Mouse (Mus musculus): Measurements from ENCODE around the gene Polr2l. TPM values are rescaled to one million over a fixed set of nuclear protein-coding genes. Genes with fewer than 3 reads are reported as not detected.

Polr2l gene
- polyA plus RNA-seq, 1 experiment from 2014 or later: 60.7 TPM

GRCm38 (mm10) chr7:141508160-141508559, 33.2 kb upstream of the Polr2l start:
- no peaks in the 10 kb centered on the region; the same call in 1 of the 2 replicates for H3K36me3 ChIP-seq (ENCODE audit: control insufficient read depth, insufficient read depth)
- H3K4me2 ChIP-seq (ENCODE audit: low read length): no peak overlapping the region
- H3K9me3 ChIP-seq (ENCODE audit: control insufficient read depth, low read length): no peaks in the 10 kb centered on the region
- no peak for ATAC-seq
- H3K9ac ChIP-seq (replicated peaks; ENCODE audit: low read depth, low read length): no peak overlapping the region
- H3K27ac ChIP-seq (ENCODE audit: low read length): no peak overlapping the region
- H3K27me3 ChIP-seq (replicated peaks; ENCODE audit: control insufficient read depth, insufficient read depth, low read length): no peaks in the 10 kb centered on the region
- no peaks in the 10 kb centered on the region for H3K4me1 ChIP-seq (replicated peaks; ENCODE audit: control insufficient read depth, insufficient read depth, low read length)
- H3K4me3 ChIP-seq (replicated peaks; ENCODE audit: low read length): no peak overlapping the region

GRCm38 (mm10) chr7:141506278-141506677, 31.3 kb upstream of the Polr2l start:
- Histone ChIP-seq H3K9ac (replicated peaks; ENCODE audit: low read depth, low read length) (no peak overlapping the region), H3K36me3 (ENCODE audit: control insufficient read depth, insufficient read depth) (no peaks in the 10 kb centered on the region; the same call in 1 of the 2 replicates), H3K27ac (ENCODE audit: low read length) (no peak overlapping the region), H3K9me3 (ENCODE audit: control insufficient read depth, low read length) (no peaks in the 10 kb centered on the region), H3K4me1 (replicated peaks; ENCODE audit: control insufficient read depth, insufficient read depth, low read length) (no peaks in the 10 kb centered on the region), H3K4me3 (replicated peaks; ENCODE audit: low read length) (no peak overlapping the region), H3K27me3 (replicated peaks; ENCODE audit: control insufficient read depth, insufficient read depth, low read length) (no peaks in the 10 kb centered on the region), H3K4me2 (ENCODE audit: low read length) (no peak overlapping the region)
- no peak for ATAC-seq
- 81% methylated on average over 2 of the region's 2 CpGs for WGBS

GRCm38 (mm10) chr7:141502556-141502905, 27.6 kb upstream of the Polr2l start:
- Histone ChIP-seq H3K4me2 (ENCODE audit: low read length) (no peak overlapping the region), H3K27ac (ENCODE audit: low read length) (no peak overlapping the region), H3K27me3 (replicated peaks; ENCODE audit: control insufficient read depth, insufficient read depth, low read length) (no peaks in the 10 kb centered on the region), H3K9ac (replicated peaks; ENCODE audit: low read depth, low read length) (no peak overlapping the region), H3K36me3 (ENCODE audit: control insufficient read depth, insufficient read depth) (peaks cover 2% of the 10 kb centered on the region; the same call in 1 of the 2 replicates), H3K4me3 (replicated peaks; ENCODE audit: low read length) (no peak overlapping the region), H3K4me1 (replicated peaks; ENCODE audit: control insufficient read depth, insufficient read depth, low read length) (no peaks in the 10 kb centered on the region), H3K9me3 (ENCODE audit: control insufficient read depth, low read length) (no peaks in the 10 kb centered on the region)
- 91% methylated on average over 5 of the region's 5 CpGs for WGBS
- ATAC-seq: no peak

GRCm38 (mm10) chr7:141501820-141502555, 27.1 kb upstream of the Polr2l start:
- H3K4me1 ChIP-seq (replicated peaks; ENCODE audit: control insufficient read depth, insufficient read depth, low read length): no peaks in the 10 kb centered on the region
- WGBS: 88% methylated on average over 7 of the region's 7 CpGs
- H3K4me2 ChIP-seq (ENCODE audit: low read length): no peak overlapping the region
- H3K4me3 ChIP-seq (replicated peaks; ENCODE audit: low read length): no peak overlapping the region
- no peaks in the 10 kb centered on the region for H3K27me3 ChIP-seq (replicated peaks; ENCODE audit: control insufficient read depth, insufficient read depth, low read length)
- H3K9ac ChIP-seq (replicated peaks; ENCODE audit: low read depth, low read length): no peak overlapping the region
- ATAC-seq: no peak
- no peaks in the 10 kb centered on the region for H3K9me3 ChIP-seq (ENCODE audit: control insufficient read depth, low read length)
- H3K27ac ChIP-seq (ENCODE audit: low read length): no peak overlapping the region
- H3K36me3 ChIP-seq (ENCODE audit: control insufficient read depth, insufficient read depth): peaks cover 2% of the 10 kb centered on the region; the same call in 1 of the 2 replicates

- Histone ChIP-seq H3K27ac (ENCODE audit: low read length) (no peak overlapping the region), H3K9ac (replicated peaks; ENCODE audit: low read depth, low read length) (no peak overlapping the region), H3K36me3 (ENCODE audit: control insufficient read depth, insufficient read depth) (peaks cover 2% of the 10 kb centered on the region; the same call in 1 of the 2 replicates), H3K4me3 (replicated peaks; ENCODE audit: low read length) (no peak overlapping the region), H3K4me2 (ENCODE audit: low read length) (no peak overlapping the region), H3K27me3 (replicated peaks; ENCODE audit: control insufficient read depth, insufficient read depth, low read length) (no peaks in the 10 kb centered on the region), H3K9me3 (ENCODE audit: control insufficient read depth, low read length) (no peaks in the 10 kb centered on the region), H3K4me1 (replicated peaks; ENCODE audit: control insufficient read depth, insufficient read depth, low read length) (no peaks in the 10 kb centered on the region)
- 95% methylated on average over 3 of the region's 3 CpGs for WGBS
- ATAC-seq: no peak
Observed at GRCm38 (mm10) chr7:141497600-141497999, 22.7 kb upstream of the Polr2l start.

GRCm38 (mm10) chr7:141495940-141496339, 21.0 kb upstream of the Polr2l start:
- no peak overlapping the region for H3K4me3 ChIP-seq (replicated peaks; ENCODE audit: low read length)
- no peak overlapping the region for H3K27ac ChIP-seq (ENCODE audit: low read length)
- no peak overlapping the region for H3K4me2 ChIP-seq (ENCODE audit: low read length)
- ATAC-seq: no peak
- no peaks in the 10 kb centered on the region for H3K27me3 ChIP-seq (replicated peaks; ENCODE audit: control insufficient read depth, insufficient read depth, low read length)
- WGBS: 87% methylated on average over 4 of the region's 4 CpGs
- H3K9me3 ChIP-seq (ENCODE audit: control insufficient read depth, low read length): no peaks in the 10 kb centered on the region
- no peaks in the 10 kb centered on the region for H3K4me1 ChIP-seq (replicated peaks; ENCODE audit: control insufficient read depth, insufficient read depth, low read length)
- no peak overlapping the region for H3K9ac ChIP-seq (replicated peaks; ENCODE audit: low read depth, low read length)
- H3K36me3 ChIP-seq (ENCODE audit: control insufficient read depth, insufficient read depth): peaks cover 2% of the 10 kb centered on the region; the same call in 1 of the 2 replicates

- Histone ChIP-seq H3K27ac (ENCODE audit: low read length) (no peak overlapping the region), H3K27me3 (replicated peaks; ENCODE audit: control insufficient read depth, insufficient read depth, low read length) (no peaks in the 10 kb centered on the region), H3K9ac (replicated peaks; ENCODE audit: low read depth, low read length) (no peak overlapping the region), H3K9me3 (ENCODE audit: control insufficient read depth, low read length) (no peaks in the 10 kb centered on the region), H3K4me1 (replicated peaks; ENCODE audit: control insufficient read depth, insufficient read depth, low read length) (no peaks in the 10 kb centered on the region), H3K4me3 (replicated peaks; ENCODE audit: low read length) (no peak overlapping the region), H3K4me2 (ENCODE audit: low read length) (no peak overlapping the region), H3K36me3 (ENCODE audit: control insufficient read depth, insufficient read depth) (peaks cover 2% of the 10 kb centered on the region; the same call in 1 of the 2 replicates)
- 94% methylated on average over 2 of the region's 2 CpGs for WGBS
- no peak for ATAC-seq
Observed at GRCm38 (mm10) chr7:141495379-141495778, 20.4 kb upstream of the Polr2l start.

- WGBS: 92% methylated on average over 1 of the region's 1 CpGs
- Histone ChIP-seq H3K27me3 (replicated peaks; ENCODE audit: control insufficient read depth, insufficient read depth, low read length) (no peaks in the 10 kb centered on the region), H3K9ac (replicated peaks; ENCODE audit: low read depth, low read length) (no peak overlapping the region), H3K27ac (ENCODE audit: low read length) (no peak overlapping the region), H3K9me3 (ENCODE audit: control insufficient read depth, low read length) (no peaks in the 10 kb centered on the region), H3K4me1 (replicated peaks; ENCODE audit: control insufficient read depth, insufficient read depth, low read length) (no peaks in the 10 kb centered on the region), H3K36me3 (ENCODE audit: control insufficient read depth, insufficient read depth) (no peaks in the 10 kb centered on the region), H3K4me3 (replicated peaks; ENCODE audit: low read length) (no peak overlapping the region), H3K4me2 (ENCODE audit: low read length) (no peak overlapping the region)
- ATAC-seq: no peak
Observed at GRCm38 (mm10) chr7:141493729-141494128, 18.8 kb upstream of the Polr2l start.

- Histone ChIP-seq H3K27ac (ENCODE audit: low read length) (no peak overlapping the region), H3K4me1 (replicated peaks; ENCODE audit: control insufficient read depth, insufficient read depth, low read length) (no peaks in the 10 kb centered on the region), H3K9me3 (ENCODE audit: control insufficient read depth, low read length) (no peaks in the 10 kb centered on the region), H3K36me3 (ENCODE audit: control insufficient read depth, insufficient read depth) (no peaks in the 10 kb centered on the region), H3K4me2 (ENCODE audit: low read length) (no peak overlapping the region), H3K27me3 (replicated peaks; ENCODE audit: control insufficient read depth, insufficient read depth, low read length) (no peaks in the 10 kb centered on the region), H3K9ac (replicated peaks; ENCODE audit: low read depth, low read length) (no peak overlapping the region), H3K4me3 (replicated peaks; ENCODE audit: low read length) (no peak overlapping the region)
- WGBS: 92% methylated on average over 5 of the region's 5 CpGs
- no peak for ATAC-seq
Observed at GRCm38 (mm10) chr7:141492738-141493137, 17.8 kb upstream of the Polr2l start.

- no peak for ATAC-seq
- Histone ChIP-seq H3K9me3 (ENCODE audit: control insufficient read depth, low read length) (no peaks in the 10 kb centered on the region), H3K27me3 (replicated peaks; ENCODE audit: control insufficient read depth, insufficient read depth, low read length) (no peaks in the 10 kb centered on the region), H3K9ac (replicated peaks; ENCODE audit: low read depth, low read length) (no peak overlapping the region), H3K4me1 (replicated peaks; ENCODE audit: control insufficient read depth, insufficient read depth, low read length) (no peaks in the 10 kb centered on the region), H3K36me3 (ENCODE audit: control insufficient read depth, insufficient read depth) (no peaks in the 10 kb centered on the region), H3K27ac (ENCODE audit: low read length) (no peak overlapping the region), H3K4me2 (ENCODE audit: low read length) (no peak overlapping the region), H3K4me3 (replicated peaks; ENCODE audit: low read length) (no peak overlapping the region)
- 82% methylated on average over 2 of the region's 2 CpGs for WGBS
Observed at GRCm38 (mm10) chr7:141491151-141491550, 16.2 kb upstream of the Polr2l start.
